ENCODE assay signal across 13 mouse cellular contexts in the genomic region with DNA sequence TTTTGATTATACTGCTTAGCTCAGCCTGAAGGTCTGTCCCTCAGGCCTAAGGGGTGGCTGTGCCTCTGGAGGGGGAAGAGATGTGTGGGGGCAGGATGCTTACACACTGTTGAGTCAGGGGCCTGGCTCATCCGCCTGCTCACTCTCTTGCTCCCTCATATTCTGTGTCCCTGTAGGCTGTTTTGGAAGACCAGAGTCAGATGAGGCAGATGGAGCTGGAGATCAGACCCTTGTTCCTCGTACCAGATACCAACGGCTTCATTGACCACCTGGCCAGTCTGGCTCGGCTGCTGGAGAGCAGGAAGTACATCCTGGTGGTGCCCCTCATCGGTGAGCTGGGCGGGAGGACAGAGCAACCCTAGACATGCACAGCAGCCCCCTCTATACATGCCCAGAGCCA. TPM values are rescaled to one million over a fixed set of nuclear protein-coding genes. Genes with fewer than 3 reads are reported as not detected.
DNase-seq lines count a peak whose midpoint lies in the region; ATAC-seq lines count a peak whose summit lies in the region.
"Had no signal": no experiment of that assay in that cellular context is flagged by ENCODE, and none has a peak within 500 bp of the region (broad histone marks: within the 10 kb centered on the region; RNA-seq: fewer than 3 reads in every experiment).

No protein-coding gene starts in this region.

- H3K36me3 ChIP-seq in forebrain, embryonic 13.5 days (ENCODE audit: poor library complexity, severe bottlenecking) = peaks cover 35% of the 10 kb centered on the region
- H3K36me3 ChIP-seq in forebrain, embryonic 12.5 days (replicated peaks) = peaks cover 29% of the 10 kb centered on the region
- H3K36me3 ChIP-seq in kidney, embryonic 16.5 days (ENCODE audit: insufficient read depth, low read length) = peaks cover 17% of the 10 kb centered on the region
- H3K36me3 ChIP-seq in intestine, embryonic 16.5 days (ENCODE audit: control insufficient read depth, insufficient read depth, low read length) = 0 out of 2 replicates have a peak, but pooled peaks cover 3% of the 10 kb centered on the region

- H3K9ac ChIP-seq in forebrain, embryonic 13.5 days = peak overlapping the region; percentile 34; the same call in 1 of the 2 replicates
- H3K9ac ChIP-seq in forebrain, embryonic 12.5 days = no peak overlapping the region
- H3K9ac ChIP-seq in kidney, embryonic 16.5 days (replicated peaks; ENCODE audit: low read length) = 0 out of 2 replicates have a peak overlapping the region, but pooled peaks have one; percentile 19
- H3K9ac ChIP-seq in intestine, embryonic 16.5 days (ENCODE audit: low read depth, low read length) = peak overlapping the region; percentile 39
- H3K9ac ChIP-seq: hindbrain, embryonic 13.5 days had no signal

- no peak overlapping the region for H3K4me3 ChIP-seq in forebrain, embryonic 13.5 days
- no peak overlapping the region for H3K4me3 ChIP-seq in forebrain, embryonic 12.5 days (replicated peaks)
- no peak overlapping the region for H3K4me3 ChIP-seq in kidney, embryonic 16.5 days (ENCODE audit: low read length)
- H3K4me3 ChIP-seq in brown adipose tissue, adult 24 weeks (ENCODE audit: insufficient read depth, low read depth, low read length) = no peak overlapping the region
- no peak overlapping the region for H3K4me3 ChIP-seq in intestine, embryonic 16.5 days (ENCODE audit: low read length)
- H3K4me3 ChIP-seq: hindbrain, embryonic 13.5 days; myocyte had no signal

- 87% methylated on average over 6 of the region's 6 CpGs for WGBS in forebrain, embryonic 13.5 days
- 85% methylated on average over 6 of the region's 6 CpGs for WGBS in forebrain, embryonic 12.5 days
- 61% methylated on average over 6 of the region's 6 CpGs for WGBS in kidney, embryonic 16.5 days
- WGBS in intestine, embryonic 16.5 days = 50% methylated on average over 6 of the region's 6 CpGs

- H3K9me3 ChIP-seq in forebrain, embryonic 13.5 days (replicated peaks) = no peaks in the 10 kb centered on the region
- no peaks in the 10 kb centered on the region for H3K9me3 ChIP-seq in forebrain, embryonic 12.5 days
- H3K9me3 ChIP-seq in kidney, embryonic 16.5 days (ENCODE audit: low read length) = no peaks in the 10 kb centered on the region
- no peaks in the 10 kb centered on the region for H3K9me3 ChIP-seq in intestine, embryonic 16.5 days (ENCODE audit: control insufficient read depth, low read length)
- H3K9me3 ChIP-seq: hindbrain, embryonic 13.5 days had no signal

- H3K27ac ChIP-seq in forebrain, embryonic 13.5 days = no peak overlapping the region
- no peak overlapping the region for H3K27ac ChIP-seq in forebrain, embryonic 12.5 days
- H3K27ac ChIP-seq in kidney, embryonic 16.5 days (ENCODE audit: low read length) = peak overlapping the region; percentile 61
- peak overlapping the region; percentile 14 for H3K27ac ChIP-seq in brown adipose tissue, adult 24 weeks (replicated peaks; ENCODE audit: low read depth, low read length)
- peak overlapping the region; percentile 70 for H3K27ac ChIP-seq in intestine, embryonic 16.5 days (ENCODE audit: low read length)

- H3K4me2 ChIP-seq in forebrain, embryonic 13.5 days = no peak overlapping the region
- no peak overlapping the region for H3K4me2 ChIP-seq in forebrain, embryonic 12.5 days
- H3K4me2 ChIP-seq in kidney, embryonic 16.5 days (replicated peaks; ENCODE audit: low read depth, low read length) = no peak overlapping the region
- no peak overlapping the region for H3K4me2 ChIP-seq in intestine, embryonic 16.5 days (ENCODE audit: low read depth, low read length)
- H3K4me2 ChIP-seq: hindbrain, embryonic 13.5 days had no signal

- H3K27me3 ChIP-seq in forebrain, embryonic 13.5 days = no peaks in the 10 kb centered on the region
- no peaks in the 10 kb centered on the region for H3K27me3 ChIP-seq in forebrain, embryonic 12.5 days
- no peaks in the 10 kb centered on the region for H3K27me3 ChIP-seq in kidney, embryonic 16.5 days (ENCODE audit: insufficient read depth, low read length)
- no peaks in the 10 kb centered on the region for H3K27me3 ChIP-seq in intestine, embryonic 16.5 days (replicated peaks; ENCODE audit: control insufficient read depth, insufficient read depth, low read length)
- H3K27me3 ChIP-seq: hindbrain, embryonic 13.5 days had no signal

- DNase-seq in kidney, adult 8-10 months = no peak
- no peak for DNase-seq in right cerebral cortex, postnatal 25 days
- DNase-seq: cerebellum, postnatal 36 days; lung, postnatal 14 days; right cerebral cortex, adult 18-20 months had no signal

- no peaks in the 10 kb centered on the region for H3K4me1 ChIP-seq in forebrain, embryonic 13.5 days
- H3K4me1 ChIP-seq in forebrain, embryonic 12.5 days = no peaks in the 10 kb centered on the region
- H3K4me1 ChIP-seq in kidney, embryonic 16.5 days (ENCODE audit: insufficient read depth, low read length) = peaks cover 44% of the 10 kb centered on the region
- H3K4me1 ChIP-seq in brown adipose tissue, adult 24 weeks (ENCODE audit: control insufficient read depth, insufficient read depth, insufficient read length, low read length) = peaks cover 33% of the 10 kb centered on the region
- peaks cover 36% of the 10 kb centered on the region for H3K4me1 ChIP-seq in intestine, embryonic 16.5 days (ENCODE audit: control insufficient read depth, insufficient read depth, low read length)

- ATAC-seq in forebrain, embryonic 13.5 days = no peak
- ATAC-seq in forebrain, embryonic 12.5 days (ENCODE audit: low FRiP score) = no peak
- no peak for ATAC-seq in kidney, embryonic 16.5 days (ENCODE audit: low FRiP score, low TSS enrichment)
- ATAC-seq in intestine, embryonic 16.5 days = no peak
- no peak for ATAC-seq in frontal cortex, adult (ENCODE audit: low TSS enrichment)

RNA-seq across cellular contexts. Expression of gene Hic1, which starts 13.3 kb away (rescaled TPM):
- polyA plus RNA-seq in forebrain, embryonic 13.5 days (2015; fragmentation: Nextera tagmentation; extraction: Ambion mirVana) = 1.2 and 1.5 TPM in 2 replicates
- 3.2 and 4.4 TPM in 2 replicates for polyA plus RNA-seq in forebrain, embryonic 12.5 days (2016; fragmentation: Nextera tagmentation; extraction: Ambion mirVana)
- 16.1 and 16.2 TPM in 2 replicates for polyA plus RNA-seq in kidney, embryonic 16.5 days (2015; fragmentation: Nextera tagmentation; extraction: Ambion mirVana)
- polyA plus RNA-seq in brown adipose tissue, adult 24 weeks (2012; ENCODE audit: insufficient read depth, insufficient read length, missing spikeins) = 4.9 and 5.3 TPM in 2 replicates
- polyA plus RNA-seq in intestine, embryonic 16.5 days (2015; fragmentation: Nextera tagmentation; extraction: Ambion mirVana) = 7.1 and 8.6 TPM in 2 replicates

RNA-seq across cellular contexts. Expression of gene Ovca2, which starts 22.6 kb away (rescaled TPM):
- 22.8 and 25.1 TPM in 2 replicates for polyA plus RNA-seq in forebrain, embryonic 13.5 days (2015; fragmentation: Nextera tagmentation; extraction: Ambion mirVana)
- polyA plus RNA-seq in forebrain, embryonic 12.5 days (2016; fragmentation: Nextera tagmentation; extraction: Ambion mirVana) = 24.3 and 25.3 TPM in 2 replicates
- polyA plus RNA-seq in kidney, embryonic 16.5 days (2015; fragmentation: Nextera tagmentation; extraction: Ambion mirVana) = 26.1 and 26.9 TPM in 2 replicates
- polyA plus RNA-seq in brown adipose tissue, adult 24 weeks (2012; ENCODE audit: insufficient read depth, insufficient read length, missing spikeins) = 10.4 and 13.2 TPM in 2 replicates
- polyA plus RNA-seq in intestine, embryonic 16.5 days (2015; fragmentation: Nextera tagmentation; extraction: Ambion mirVana) = 18.7 and 23.9 TPM in 2 replicates

RNA-seq across cellular contexts. Expression of gene Dph1, which starts 35.1 kb away (rescaled TPM):
- polyA plus RNA-seq in forebrain, embryonic 13.5 days (2015; fragmentation: Nextera tagmentation; extraction: Ambion mirVana) = 13.9 and 15.8 TPM in 2 replicates
- polyA plus RNA-seq in forebrain, embryonic 12.5 days (2016; fragmentation: Nextera tagmentation; extraction: Ambion mirVana) = 15.7 and 16.6 TPM in 2 replicates
- 28.2 and 28.4 TPM in 2 replicates for polyA plus RNA-seq in kidney, embryonic 16.5 days (2015; fragmentation: Nextera tagmentation; extraction: Ambion mirVana)
- 8.8 and 9.4 TPM in 2 replicates for polyA plus RNA-seq in brown adipose tissue, adult 24 weeks (2012; ENCODE audit: insufficient read depth, insufficient read length, missing spikeins)
- 20.3 and 22.7 TPM in 2 replicates for polyA plus RNA-seq in intestine, embryonic 16.5 days (2015; fragmentation: Nextera tagmentation; extraction: Ambion mirVana)

RNA-seq across cellular contexts. Expression of gene Rtn4rl1, which starts 37.6 kb away (rescaled TPM):
- polyA plus RNA-seq in forebrain, embryonic 13.5 days (2015; fragmentation: Nextera tagmentation; extraction: Ambion mirVana) = 2.2 and 2.6 TPM in 2 replicates
- 1.7 and 1.8 TPM in 2 replicates for polyA plus RNA-seq in forebrain, embryonic 12.5 days (2016; fragmentation: Nextera tagmentation; extraction: Ambion mirVana)
- polyA plus RNA-seq in kidney, embryonic 16.5 days (2015; fragmentation: Nextera tagmentation; extraction: Ambion mirVana) = 3.8 and 5.0 TPM in 2 replicates
- 5.3 and 6.1 TPM in 2 replicates for polyA plus RNA-seq in brown adipose tissue, adult 24 weeks (2012; ENCODE audit: insufficient read depth, insufficient read length, missing spikeins)
- 1.5 and 1.6 TPM in 2 replicates for polyA plus RNA-seq in intestine, embryonic 16.5 days (2015; fragmentation: Nextera tagmentation; extraction: Ambion mirVana)

Comparison
In these comparisons a context has a peak if more than half of its experiments do, and no peak if none do; other contexts are left out.
1. H3K27ac ChIP-seq: peak in kidney, embryonic 16.5 days (single experiment), brown adipose tissue, adult 24 weeks (single experiment) and intestine, embryonic 16.5 days (single experiment); none in forebrain, embryonic 13.5 days (single experiment) and forebrain, embryonic 12.5 days (single experiment).